Mouse (Mus musculus) lung, postnatal 0 days (tissue): ENCODE data around the gene Fsd2.

Experiments
- CTCF ChIP-seq: IDR thresholded peaks from 2 replicates; pipeline ENCODE4 v1.5.1; 2016; ENCODE audit warnings: antibody characterized with exemption, mild to moderate bottlenecking
- EP300 ChIP-seq: IDR thresholded peaks from 2 replicates; pipeline ENCODE4 v1.6.1; 2016; ENCODE audit warnings: antibody characterized with exemption, mild to moderate bottlenecking, control low read depth

DNA sequence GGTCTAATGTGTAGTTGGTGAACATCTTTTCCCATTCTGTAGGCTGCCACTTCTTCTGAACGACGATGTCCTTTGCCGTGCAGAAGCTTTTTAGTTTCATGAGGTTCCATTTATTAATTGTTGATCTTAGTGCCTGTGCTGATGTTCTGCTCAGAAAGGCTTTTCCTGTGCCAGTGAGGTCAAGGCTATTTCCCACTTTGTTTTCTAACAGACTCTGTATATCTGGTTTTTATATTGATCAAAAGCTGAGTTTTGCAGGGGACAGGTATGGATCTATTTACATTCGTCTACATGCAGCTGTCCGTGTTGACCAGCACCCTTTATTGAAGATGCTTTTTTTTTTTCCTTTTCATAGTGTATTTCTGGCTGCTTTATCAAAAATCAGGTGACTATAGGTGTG, 12.6 kb upstream of the Fsd2 start:
- TF ChIP-seq CTCF (no peak), EP300 (no peak)
